Mouse (Mus musculus) right cerebral cortex, adult 2 months (tissue): ENCODE results near the gene Gse1.
"Not testable (repeated sequence)": the region's sequence is repeated elsewhere in the genome, so short reads cannot be mapped to it uniquely, and the experiment has no call there.

ENCODE experiments used
- DNase-seq, 2 experiments: peaks; one replicate each; pipeline ENCODE4 v3.0.0; 2021 to 2022; ENCODE audit warnings: low spot score in 2 of 2

Gene Gse1

GRCm38 (mm10) chr8:120344166-120344565 lies 115.9 kb downstream of the Gse1 start:
- DNase-seq, result no peak

GRCm38 (mm10) chr8:120344583-120344982 lies 116.3 kb downstream of the Gse1 start:
- DNase-seq, result no peak

GRCm38 (mm10) chr8:120347734-120348341 lies 119.6 kb downstream of the Gse1 start:
- DNase-seq, result no peak

- no peak for DNase-seq
These were observed 120.7 kb downstream of the Gse1 start for GRCm38 (mm10) chr8:120348922-120349321.

GRCm38 (mm10) chr8:120351332-120352071 lies 123.2 kb downstream of the Gse1 start:
- no peak for DNase-seq

GRCm38 (mm10) chr8:120352096-120352495 lies 123.8 kb downstream of the Gse1 start:
- peak; percentile 85 to 86 for DNase-seq

DNA sequence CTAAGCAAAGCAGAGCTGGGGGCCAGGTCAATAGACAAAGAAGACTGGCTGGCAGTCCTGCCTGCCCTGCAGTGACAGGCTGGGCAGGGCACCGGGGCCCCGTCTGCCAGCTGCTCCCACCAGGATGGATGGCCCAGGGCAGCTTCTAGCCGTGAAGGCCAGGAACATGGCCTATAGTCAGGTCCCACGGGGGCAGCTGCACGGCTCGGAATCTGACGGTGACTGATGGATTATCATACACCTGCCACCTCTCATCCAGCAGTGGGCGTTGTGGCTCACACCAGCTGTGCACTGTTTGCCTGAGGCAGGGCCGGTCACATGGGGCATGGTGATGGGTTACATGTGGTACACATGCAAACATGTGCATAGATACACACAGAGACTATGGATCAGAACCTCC lies 127.8 kb downstream of the Gse1 start:
- no peak for DNase-seq

GRCm38 (mm10) chr8:120357504-120357903 lies 129.2 kb downstream of the Gse1 start:
- no peak for DNase-seq

GRCm38 (mm10) chr8:120361301-120361700 lies 133.0 kb downstream of the Gse1 start:
- peak; percentile 39 to 62 for DNase-seq

GRCm38 (mm10) chr8:120363552-120364071 lies 135.4 kb downstream of the Gse1 start:
- DNase-seq, result no peak

DNA sequence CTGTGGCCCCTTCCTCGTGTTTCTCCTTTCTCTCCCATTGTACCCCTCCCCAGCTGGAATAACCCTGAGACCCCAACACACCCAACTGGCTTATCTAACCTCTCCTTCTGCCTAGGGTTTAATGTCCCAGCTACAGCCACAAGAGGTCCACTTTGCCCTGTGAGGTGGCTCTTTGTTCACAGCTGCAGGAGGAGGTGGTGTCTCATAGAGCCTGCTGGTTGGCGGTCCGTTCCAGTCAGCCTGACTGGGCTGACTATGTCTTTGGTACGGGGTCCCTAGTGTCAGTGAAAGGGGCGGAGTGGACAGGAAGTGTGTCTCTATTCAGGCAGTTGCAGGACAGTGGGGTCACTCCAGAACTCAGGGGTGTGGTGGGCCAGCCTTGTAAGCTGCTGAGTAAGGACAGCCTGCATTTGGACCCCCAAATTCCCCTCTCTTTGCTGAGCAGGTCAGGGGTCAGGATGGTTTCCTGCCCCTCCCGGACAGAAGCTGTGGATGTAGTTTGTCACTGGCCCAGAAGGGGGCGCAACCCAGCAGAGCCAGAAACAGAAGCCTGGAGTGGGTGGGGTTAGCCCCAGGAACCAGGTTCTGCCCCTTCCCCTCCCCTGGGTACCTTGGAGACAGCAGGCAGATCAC lies 136.0 kb downstream of the Gse1 start:
- peak in 1 of 2 experiments; percentile 21 for DNase-seq

DNA sequence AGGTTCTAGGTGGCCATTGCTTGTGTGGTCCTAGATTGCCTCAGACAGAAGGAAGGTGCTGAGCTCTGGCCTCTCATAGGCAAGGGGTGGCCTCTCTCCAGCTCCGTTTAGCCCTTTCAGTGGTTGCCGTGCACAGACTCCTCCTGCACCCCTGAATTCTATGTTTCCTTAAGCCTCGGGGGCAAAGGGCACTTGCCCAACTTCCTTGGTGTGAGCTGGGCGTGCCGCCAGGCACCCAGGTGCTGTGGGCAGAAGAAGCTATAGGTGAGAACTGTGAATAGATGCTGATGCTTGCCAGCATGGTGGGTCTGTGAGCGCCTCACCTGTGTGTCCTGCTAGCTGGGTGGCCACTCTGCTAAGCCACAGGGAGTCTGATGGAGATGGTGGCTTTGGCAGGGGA lies 138.6 kb downstream of the Gse1 start:
- no peak for DNase-seq

- DNase-seq, result not testable (repeated sequence)
These were observed 139.9 kb downstream of the Gse1 start for GRCm38 (mm10) chr8:120368191-120368590.

- peak; percentile 68 to 79 for DNase-seq
These were observed 140.8 kb downstream of the Gse1 start for GRCm38 (mm10) chr8:120368814-120369649.

GRCm38 (mm10) chr8:120369956-120370355 lies 141.7 kb downstream of the Gse1 start:
- no peak for DNase-seq

DNA sequence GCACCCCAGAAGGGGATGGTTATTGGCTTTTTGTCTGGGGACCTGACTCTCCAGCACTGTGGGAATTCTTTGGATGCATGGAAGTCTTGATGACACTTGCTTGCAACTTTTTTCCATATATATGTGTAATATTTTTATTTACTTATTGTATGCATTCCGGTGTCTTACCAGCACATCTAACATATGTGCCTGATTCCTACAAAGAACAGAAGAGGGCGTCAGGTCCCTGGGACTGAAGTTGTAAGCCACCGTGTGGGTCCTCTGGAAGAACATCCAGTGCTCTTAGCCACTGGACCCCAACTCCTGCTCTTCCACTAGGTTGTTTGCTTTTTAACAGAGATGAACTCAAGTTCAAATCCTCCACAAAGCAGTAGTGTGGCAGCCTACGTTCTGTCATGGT lies 142.2 kb downstream of the Gse1 start:
- DNase-seq, result no peak

DNA sequence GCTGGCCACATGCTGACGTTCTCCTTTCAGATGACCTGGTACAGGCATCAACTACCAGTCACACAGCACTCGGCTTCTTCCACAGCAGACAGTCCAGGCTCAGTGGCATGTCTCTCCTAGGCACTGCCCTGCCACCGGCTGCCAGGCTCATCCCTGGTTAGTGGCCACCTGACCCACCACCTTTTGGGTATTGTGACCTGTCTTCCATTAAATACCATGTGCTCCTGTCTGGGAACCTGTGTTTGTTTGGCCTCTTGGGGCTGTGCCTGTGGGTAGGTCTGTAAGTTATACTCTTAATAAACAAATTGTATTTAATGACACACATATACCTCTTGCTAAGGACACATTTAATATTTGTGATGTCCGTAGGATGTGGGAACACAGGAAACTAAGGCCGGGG lies 142.9 kb downstream of the Gse1 start:
- no peak for DNase-seq

- peak; percentile 43 to 61 for DNase-seq
These were observed 143.6 kb downstream of the Gse1 start for GRCm38 (mm10) chr8:120371725-120372457.

- no peak for DNase-seq
These were observed 144.4 kb downstream of the Gse1 start for GRCm38 (mm10) chr8:120372684-120373083.

GRCm38 (mm10) chr8:120373621-120374020 lies 145.4 kb downstream of the Gse1 start:
- DNase-seq, result no peak

DNA sequence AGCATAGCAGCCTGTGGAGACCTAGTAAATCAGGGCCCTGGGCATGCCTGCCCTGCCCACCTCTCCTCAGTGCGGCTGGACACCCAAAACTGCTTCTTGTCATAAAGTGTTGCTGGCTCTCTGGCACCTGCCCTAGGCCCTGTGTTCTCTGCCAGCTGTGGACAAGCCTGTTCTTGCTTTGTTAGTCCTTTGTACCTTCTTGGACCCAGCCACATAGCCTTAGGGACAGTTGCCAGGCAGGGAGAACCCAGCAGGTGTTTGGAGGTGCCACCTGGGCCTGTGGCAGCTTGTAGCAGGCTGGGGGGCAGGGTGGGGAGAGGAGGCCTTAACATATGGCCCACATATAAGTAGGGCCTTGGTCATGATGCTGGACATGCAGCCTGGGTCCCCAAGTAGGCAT lies 145.8 kb downstream of the Gse1 start:
- DNase-seq, result no peak
